Mouse (Mus musculus) embryonic facial prominence, embryonic 12.5 days (tissue): Measurements from ENCODE around the gene Nsun3. TPM values are rescaled to one million over a fixed set of nuclear protein-coding genes. Genes with fewer than 3 reads are reported as not detected.

Source experiments
- ATAC-seq: fragments of 200-750 bp; cut with Nextera tagmentation; 2 replicates; pipeline ENCODE4 v1.8.0; 2017; ENCODE audit not compliant: insufficient number of reproducible peaks, insufficient read depth, low FRiP score, low TSS enrichment
- H3K27ac ChIP-seq: fragments of 300-500 bp; sonication (generic); 2 replicates; pipeline ENCODE4 v1.5.1; 2016; ENCODE audit warnings: mild to moderate bottlenecking
- H3K27me3 ChIP-seq: fragments of 300-500 bp; sonication (generic); 2 replicates; pipeline ENCODE4 v1.6.1; 2016; ENCODE audit warnings: mild to moderate bottlenecking, moderate library complexity
- H3K36me3 ChIP-seq: fragments of 300-500 bp; sonication (generic); 2 replicates; pipeline ENCODE4 v1.6.1; 2016; ENCODE audit warnings: mild to moderate bottlenecking
- H3K4me1 ChIP-seq: fragments of 300-500 bp; sonication (generic); 2 replicates; pipeline ENCODE4 v1.6.1; 2016
- H3K4me2 ChIP-seq: fragments of 300-500 bp; sonication (generic); replicated peaks from 2 replicates; pipeline ENCODE4 v1.6.1; 2016; ENCODE audit warnings: mild to moderate bottlenecking, moderate library complexity
- H3K4me3 ChIP-seq: fragments of 300-500 bp; sonication (generic); 2 replicates; pipeline ENCODE4 v1.5.1; 2016; ENCODE audit warnings: mild to moderate bottlenecking
- H3K9ac ChIP-seq: fragments of 300-500 bp; sonication (generic); 2 replicates; pipeline ENCODE4 v1.6.1; 2016; ENCODE audit warnings: mild to moderate bottlenecking, moderate library complexity
- H3K9me3 ChIP-seq: fragments of 300-500 bp; sonication (generic); 2 replicates; pipeline ENCODE4 v1.6.1; 2016; ENCODE audit warnings: mild to moderate bottlenecking, moderate library complexity
- WGBS: fragments of 180-500 bp; shearing (Covaris S2); methylation state at CpG from one replicate; pipeline ENCODE4 v1.1.7; 2016; 5-methylcytosine and 5-hydroxymethylcytosine counted together
- polyA plus RNA-seq: library from polyadenylated mRNA; unstranded; fragments of >200 nt; fragmentation: Nextera tagmentation; extraction: Ambion mirVana; gene quantifications from 2 replicates; pipeline ENCODE4 v1.2.1, GENCODE M21; 2016

Nsun3 gene
- 7.9 and 9.5 TPM in 2 replicates for polyA plus RNA-seq

GRCm38 (mm10) chr16:62786621-62787331 lies at the start of gene Nsun3:
Gene Nsun3, minus strand, starts transcription at chr16:62786818.
- H3K27ac ChIP-seq, result peak within 1 kb of the TSS; percentile 87
- peak; percentile 97 for ATAC-seq
- H3K27me3 ChIP-seq, result no peaks in the 10 kb centered on the region
- peak within 1 kb of the TSS; percentile 75 for H3K4me3 ChIP-seq
- H3K9ac ChIP-seq, result peak within 1 kb of the TSS; percentile 77
- peak within 1 kb of the TSS; percentile 65 for H3K4me2 ChIP-seq
- H3K9me3 ChIP-seq, result no peaks in the 10 kb centered on the region
- 0 out of 2 replicates have a peak, but pooled peaks cover 10% of the 10 kb centered on the region for H3K4me1 ChIP-seq
- 2% methylated on average over 41 of the region's 41 CpGs for WGBS
- no peaks in the 10 kb centered on the region for H3K36me3 ChIP-seq

- Histone ChIP-seq H3K4me2 (no peak overlapping the region), H3K27ac (no peak overlapping the region), H3K27me3 (no peaks in the 10 kb centered on the region), H3K4me3 (no peak overlapping the region), H3K36me3 (no peaks in the 10 kb centered on the region), H3K9me3 (no peaks in the 10 kb centered on the region), H3K9ac (no peak overlapping the region), H3K4me1 (no peaks in the 10 kb centered on the region)
- no peak for ATAC-seq
- WGBS, result 67% methylated on average over 3 of the region's 3 CpGs
Measured at GRCm38 (mm10) chr16:62834016-62834735, 47.6 kb upstream of the Nsun3 start.

GRCm38 (mm10) chr16:62832481-62832880 lies 45.9 kb upstream of the Nsun3 start:
- Histone ChIP-seq H3K4me2 (no peak overlapping the region), H3K9ac (no peak overlapping the region), H3K9me3 (no peaks in the 10 kb centered on the region), H3K27ac (no peak overlapping the region), H3K4me3 (no peak overlapping the region), H3K27me3 (no peaks in the 10 kb centered on the region), H3K36me3 (no peaks in the 10 kb centered on the region), H3K4me1 (no peaks in the 10 kb centered on the region)
- 17% methylated on average over 4 of the region's 4 CpGs for WGBS
- no peak for ATAC-seq

GRCm38 (mm10) chr16:62832027-62832426 lies 45.4 kb upstream of the Nsun3 start:
- ATAC-seq, result no peak
- H3K27ac ChIP-seq, result no peak overlapping the region
- H3K9ac ChIP-seq, result no peak overlapping the region
- no peaks in the 10 kb centered on the region for H3K36me3 ChIP-seq
- H3K4me2 ChIP-seq, result no peak overlapping the region
- no peaks in the 10 kb centered on the region for H3K9me3 ChIP-seq
- no peaks in the 10 kb centered on the region for H3K4me1 ChIP-seq
- 90% methylated on average over 2 of the region's 2 CpGs for WGBS
- H3K4me3 ChIP-seq, result no peak overlapping the region
- H3K27me3 ChIP-seq, result no peaks in the 10 kb centered on the region

- Histone ChIP-seq H3K9me3 (no peaks in the 10 kb centered on the region), H3K4me2 (no peak overlapping the region), H3K27ac (no peak overlapping the region), H3K4me3 (no peak overlapping the region), H3K27me3 (no peaks in the 10 kb centered on the region), H3K9ac (no peak overlapping the region), H3K36me3 (0 out of 2 replicates have a peak, but pooled peaks cover 2% of the 10 kb centered on the region), H3K4me1 (no peaks in the 10 kb centered on the region)
- ATAC-seq, result no peak
- WGBS, result 76% methylated on average over 12 of the region's 12 CpGs
Measured at GRCm38 (mm10) chr16:62826156-62827001, 39.8 kb upstream of the Nsun3 start.

GRCm38 (mm10) chr16:62822472-62822871 lies 35.9 kb upstream of the Nsun3 start:
- 93% methylated on average over 6 of the region's 6 CpGs for WGBS
- Histone ChIP-seq H3K9me3 (no peaks in the 10 kb centered on the region), H3K36me3 (0 out of 2 replicates have a peak, but pooled peaks cover 2% of the 10 kb centered on the region), H3K4me2 (no peak overlapping the region), H3K27me3 (no peaks in the 10 kb centered on the region), H3K27ac (no peak overlapping the region), H3K4me1 (no peaks in the 10 kb centered on the region), H3K9ac (no peak overlapping the region), H3K4me3 (no peak overlapping the region)
- no peak for ATAC-seq

- Histone ChIP-seq H3K9ac (no peak within 1 kb of the TSS), H3K27me3 (no peaks in the 10 kb centered on the region), H3K9me3 (no peaks in the 10 kb centered on the region), H3K27ac (no peak within 1 kb of the TSS), H3K4me3 (no peak within 1 kb of the TSS), H3K36me3 (no peaks in the 10 kb centered on the region), H3K4me1 (peaks cover 2% of the 10 kb centered on the region; the same call in 1 of the 2 replicates), H3K4me2 (no peak within 1 kb of the TSS)
- 80% methylated on average over 5 of the region's 5 CpGs for WGBS
- no peak for ATAC-seq
Measured at GRCm38 (mm10) chr16:62814491-62814890, 27.9 kb upstream of the Nsun3 start, which contains the start of gene Stx19. Gene Stx19, plus strand, starts transcription at chr16:62814676.

- H3K27ac ChIP-seq, result no peak overlapping the region
- no peak overlapping the region for H3K4me2 ChIP-seq
- H3K36me3 ChIP-seq, result no peaks in the 10 kb centered on the region
- H3K4me3 ChIP-seq, result no peak overlapping the region
- H3K9ac ChIP-seq, result no peak overlapping the region
- ATAC-seq, result no peak
- H3K9me3 ChIP-seq, result no peaks in the 10 kb centered on the region
- 77% methylated on average over 5 of the region's 5 CpGs for WGBS
- H3K4me1 ChIP-seq, result peaks cover 2% of the 10 kb centered on the region; the same call in 1 of the 2 replicates
- H3K27me3 ChIP-seq, result no peaks in the 10 kb centered on the region
Measured at GRCm38 (mm10) chr16:62813790-62814189, 27.2 kb upstream of the Nsun3 start.

GRCm38 (mm10) chr16:62810855-62811254 lies 24.2 kb upstream of the Nsun3 start:
- 90% methylated on average over 4 of the region's 4 CpGs for WGBS
- H3K4me2 ChIP-seq, result no peak overlapping the region
- no peaks in the 10 kb centered on the region for H3K27me3 ChIP-seq
- no peaks in the 10 kb centered on the region for H3K9me3 ChIP-seq
- no peaks in the 10 kb centered on the region for H3K36me3 ChIP-seq
- peaks cover 8% of the 10 kb centered on the region; the same call in 1 of the 2 replicates for H3K4me1 ChIP-seq
- ATAC-seq, result no peak
- H3K4me3 ChIP-seq, result no peak overlapping the region
- no peak overlapping the region for H3K9ac ChIP-seq
- no peak overlapping the region for H3K27ac ChIP-seq

GRCm38 (mm10) chr16:62807249-62807979 lies 20.8 kb upstream of the Nsun3 start:
- WGBS, result 58% methylated on average over 8 of the region's 8 CpGs
- no peak overlapping the region for H3K4me3 ChIP-seq
- H3K9ac ChIP-seq, result no peak overlapping the region
- 0 out of 2 replicates have a peak, but pooled peaks cover 5% of the 10 kb centered on the region for H3K4me1 ChIP-seq
- no peak overlapping the region for H3K27ac ChIP-seq
- H3K4me2 ChIP-seq, result no peak overlapping the region
- H3K27me3 ChIP-seq, result no peaks in the 10 kb centered on the region
- H3K9me3 ChIP-seq, result no peaks in the 10 kb centered on the region
- 0 out of 2 replicates have a peak, but pooled peaks have one; percentile 47 for ATAC-seq
- H3K36me3 ChIP-seq, result peaks cover 8% of the 10 kb centered on the region; the same call in 1 of the 2 replicates

GRCm38 (mm10) chr16:62804621-62805020 lies 18.0 kb upstream of the Nsun3 start:
- Histone ChIP-seq H3K36me3 (peaks cover 16% of the 10 kb centered on the region), H3K27ac (no peak overlapping the region), H3K27me3 (no peaks in the 10 kb centered on the region), H3K4me1 (0 out of 2 replicates have a peak, but pooled peaks cover 5% of the 10 kb centered on the region), H3K9me3 (no peaks in the 10 kb centered on the region), H3K9ac (no peak overlapping the region), H3K4me3 (no peak overlapping the region), H3K4me2 (no peak overlapping the region)
- 93% methylated on average over 3 of the region's 3 CpGs for WGBS
- ATAC-seq, result no peak
